Mouse (Mus musculus): ENCODE measurements at regions not wholly inside any gene's neighbourhood (a gene's known extent, or its start where the extent isn't known, plus 50 kb on each side); places are given as distances from the start of the nearest gene placed in this dataset.

DNA sequence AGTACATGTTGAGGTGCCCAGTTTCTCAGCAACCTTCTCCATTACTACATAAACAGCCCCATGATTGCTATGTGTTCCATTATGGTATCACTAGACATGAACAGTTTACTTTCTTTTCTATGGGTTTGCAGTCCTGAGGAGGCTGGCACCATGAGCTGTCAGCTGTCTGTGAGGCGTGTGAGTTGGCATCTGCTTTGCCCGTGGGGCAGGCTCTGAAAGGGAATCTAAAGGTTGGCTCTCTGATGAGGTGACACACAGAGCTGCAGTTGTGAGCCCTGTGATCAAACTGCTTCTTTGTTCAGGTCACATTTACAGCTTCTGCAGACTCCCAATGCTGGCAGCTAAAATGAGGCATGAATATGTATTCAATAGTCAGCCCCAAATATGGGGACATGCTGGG lies 341.0 kb upstream of the Lmcd1 start:
- TF ChIP-seq CTCF (IDR thresholded peaks at IDR 0.05; ENCODE audit: extremely low read depth, insufficient read length, insufficient replicate concordance, low read depth, low read length) (no peak), POLR2A (IDR thresholded peaks at IDR 0.05; ENCODE audit: low read depth, low read length) (no peak)
